Mouse (Mus musculus): Measurements from ENCODE around the gene 1110004F10Rik.

GRCm38 (mm10) chr7:116115216-116115930 is 76.2 kb downstream of the 1110004F10Rik start:
- TF ChIP-seq CTCF (conservative IDR thresholded peaks at IDR 0.05; ENCODE audit: low read length) (no peak), POU5F1 (IDR thresholded peaks at IDR 0.05; ENCODE audit: borderline replicate concordance, low read length) (no peak), NANOG (IDR thresholded peaks at IDR 0.05; ENCODE audit: borderline replicate concordance, low read length) (no peak)

All from E14TG2a.4 (cell line).